Mouse (Mus musculus) thymus, adult 2 months (tissue): ENCODE results near the gene Cacna2d3.

Experiments used
- CTCF ChIP-seq: fragments of 200-500 bp; IDR thresholded peaks from 2 replicates; pipeline ENCODE4 v1.5.1; 2012; ENCODE audit warnings: mild to moderate bottlenecking, control low read depth, low read length, moderate library complexity, borderline replicate concordance; ENCODE audit not compliant: control insufficient read depth, poor library complexity, insufficient read depth; ENCODE audit errors: extremely low read depth
- POLR2A ChIP-seq: fragments of 200-500 bp; IDR thresholded peaks from 2 replicates; pipeline ENCODE4 v1.6.1; 2012; ENCODE audit warnings: mild to moderate bottlenecking, low read length, control low read depth, moderate library complexity; ENCODE audit not compliant: control insufficient read depth, poor library complexity, insufficient read depth; ENCODE audit errors: extremely low read depth

- TF ChIP-seq POLR2A (no peak), CTCF (no peak)
Measured at GRCm38 (mm10) chr14:29305623-29306022, 416.0 kb downstream of the Cacna2d3 start.
